Mouse (Mus musculus) CH12.LX (cell line): Measurements from ENCODE around the gene Lrrc1. TPM values are rescaled to one million over a fixed set of nuclear protein-coding genes. Genes with fewer than 3 reads are reported as not detected.

Experiments
- DNase-seq: peaks from one replicate; pipeline ENCODE4 v3.0.0-alpha.2; 2013; ENCODE audit errors: extremely low read depth
- H3K27ac ChIP-seq: 2 replicates; pipeline ENCODE4 v1.5.1; 2012; ENCODE audit warnings: low read depth, mild to moderate bottlenecking, control low read depth, moderate library complexity; ENCODE audit not compliant: insufficient read depth
- H3K27me3 ChIP-seq: replicated peaks from 2 replicates; pipeline ENCODE3; 2012; ENCODE audit warnings: inconsistent platforms
- H3K36me3 ChIP-seq, 2 experiments: replicated peaks in 1 of 2; 2 replicates each; pipeline versions ENCODE3 to v1.6.1; 2012; ENCODE audit warnings: inconsistent platforms in 1 of 2, low read length in 1 of 2, mild to moderate bottlenecking in 1 of 2, mixed read lengths in 1 of 2, moderate library complexity in 1 of 2; ENCODE audit not compliant: control insufficient read depth in 1 of 2, insufficient read depth in 1 of 2
- H3K4me1 ChIP-seq, 2 experiments: 2 replicates each; pipeline ENCODE4 v1.6.1; 2012; ENCODE audit warnings: inconsistent platforms in 1 of 2, moderate library complexity in 1 of 2; ENCODE audit not compliant: insufficient read depth in 2 of 2, control insufficient read depth in 1 of 2
- H3K4me2 ChIP-seq: 2 replicates; pipeline ENCODE4 v1.6.1; 2012; ENCODE audit warnings: low read depth, mild to moderate bottlenecking, control low read depth; ENCODE audit not compliant: poor library complexity, insufficient read depth, severe bottlenecking
- H3K4me3 ChIP-seq, 3 experiments: fragments of 150-350 bp in 1 of 3; sonication (generic) in 1 of 3; replicated peaks in 1 of 3; 2 replicates each; pipeline versions ENCODE3 to v1.5.1; 2011 to 2012; ENCODE audit warnings: low read depth in 2 of 3, low read length in 2 of 3, mild to moderate bottlenecking in 2 of 3, moderate library complexity in 2 of 3, control low read depth in 1 of 3, improper control_type of control experiment in 1 of 3, inconsistent platforms in 1 of 3, mixed read lengths in 1 of 3; ENCODE audit not compliant: poor library complexity in 1 of 3
- H3K79me2 ChIP-seq: replicated peaks from 2 replicates; pipeline ENCODE4 v1.6.1; 2012; ENCODE audit warnings: mild to moderate bottlenecking, moderate library complexity; ENCODE audit not compliant: control insufficient read depth, poor library complexity, insufficient read depth, severe bottlenecking; ENCODE audit errors: extremely low read depth
- H3K9ac ChIP-seq: 2 replicates; pipeline ENCODE4 v1.6.1; 2012; ENCODE audit warnings: low read depth, mild to moderate bottlenecking, control low read depth, moderate library complexity; ENCODE audit not compliant: insufficient read depth
- H3K9me3 ChIP-seq: replicated peaks from 2 replicates; pipeline ENCODE3; 2012; ENCODE audit warnings: low read length, inconsistent platforms, mixed read lengths
- BHLHE40 ChIP-seq: IDR thresholded peaks from 2 replicates; pipeline ENCODE4 v1.6.1; 2011; ENCODE audit warnings: mild to moderate bottlenecking, low read depth, low read length, improper control_type of control experiment
- CHD2 ChIP-seq: IDR thresholded peaks from 2 replicates; pipeline ENCODE4 v1.6.1; 2011; ENCODE audit warnings: low read length, improper control_type of control experiment
- EP300 ChIP-seq: IDR thresholded peaks from 2 replicates; pipeline ENCODE4 v1.6.1; 2011; ENCODE audit warnings: low read length, improper control_type of control experiment
- ETS1 ChIP-seq: conservative IDR thresholded peaks from 2 replicates; pipeline ENCODE4 v1.6.1; 2012; ENCODE audit warnings: low read depth, mild to moderate bottlenecking, inconsistent platforms, low read length, improper control_type of control experiment, moderate library complexity
- GABPA ChIP-seq: IDR thresholded peaks from 2 replicates; pipeline ENCODE4 v1.6.1; 2012; ENCODE audit warnings: low read depth, low read length, improper control_type of control experiment, inconsistent platforms; ENCODE audit not compliant: insufficient replicate concordance
- JUND ChIP-seq: conservative IDR thresholded peaks from 2 replicates; pipeline ENCODE4 v1.6.1; 2011; ENCODE audit warnings: low read depth, low read length, improper control_type of control experiment
- MAFK ChIP-seq: IDR thresholded peaks from 2 replicates; pipeline ENCODE4 v1.6.1; 2011; ENCODE audit warnings: low read length, improper control_type of control experiment; ENCODE audit not compliant: insufficient replicate concordance
- MAZ ChIP-seq: IDR thresholded peaks from 2 replicates; pipeline ENCODE4 v1.6.1; 2012; ENCODE audit warnings: low read depth, mild to moderate bottlenecking, inconsistent platforms, low read length, improper control_type of control experiment, moderate library complexity
- MEF2A ChIP-seq: IDR thresholded peaks from 2 replicates; pipeline ENCODE4 v1.6.1; 2014; ENCODE audit warnings: low read depth, mild to moderate bottlenecking, inconsistent platforms, low read length, improper control_type of control experiment, borderline replicate concordance
- MXI1 ChIP-seq: IDR thresholded peaks from 2 replicates; pipeline ENCODE4 v1.6.1; 2011; ENCODE audit warnings: mild to moderate bottlenecking, low read depth, low read length, improper control_type of control experiment
- NRF1 ChIP-seq: IDR thresholded peaks from 2 replicates; pipeline ENCODE4 v1.6.1; 2014; ENCODE audit warnings: low read depth, mild to moderate bottlenecking, inconsistent platforms, low read length, improper control_type of control experiment, moderate library complexity
- RAD21 ChIP-seq: IDR thresholded peaks from 2 replicates; pipeline ENCODE4 v1.6.1; 2011; ENCODE audit warnings: low read depth, mild to moderate bottlenecking, low read length, improper control_type of control experiment, moderate library complexity
- TCF12 ChIP-seq: IDR thresholded peaks from 2 replicates; pipeline ENCODE4 v1.6.1; 2014; ENCODE audit warnings: low read depth, mild to moderate bottlenecking, inconsistent platforms, low read length, improper control_type of control experiment
- UBTF ChIP-seq: IDR thresholded peaks from 2 replicates; pipeline ENCODE4 v1.6.1; 2012; ENCODE audit warnings: low read depth, mild to moderate bottlenecking, inconsistent platforms, low read length, improper control_type of control experiment, moderate library complexity
- ZC3H11A ChIP-seq: IDR thresholded peaks from 2 replicates; pipeline ENCODE4 v1.6.1; 2012; ENCODE audit warnings: low read depth, mild to moderate bottlenecking, inconsistent platforms, low read length, improper control_type of control experiment
- ZKSCAN1 ChIP-seq: IDR thresholded peaks from 2 replicates; pipeline ENCODE4 v1.6.1; 2012; ENCODE audit warnings: low read depth, inconsistent platforms, low read length, improper control_type of control experiment, borderline replicate concordance
- ZMIZ1 ChIP-seq: IDR thresholded peaks from 2 replicates; pipeline ENCODE4 v1.6.1; 2012; ENCODE audit warnings: low read depth, mild to moderate bottlenecking, inconsistent platforms, low read length, improper control_type of control experiment
- dilution Hi-C: fragments of 300-500 bp; cut with MboI; formaldehyde crosslinking; loops from 2 replicates; pipeline ENCODE4 v1.14.3; 2020; ENCODE audit warnings: low sequenced_read_pairs; ENCODE audit not compliant: extremely low pct_unique_long_range_greater_than_20kb, extremely low pct_ligation_motif_present
- in situ Hi-C: fragments of 300-500 bp; cut with MboI; formaldehyde crosslinking; loops from 3 replicates; pipeline ENCODE4 v1.14.3; 2019; ENCODE audit warnings: low sequenced_read_pairs, low pct_ligation_motif_present, low pct_unique_long_range_greater_than_20kb, mixed read lengths
- polyA plus RNA-seq: library from polyadenylated mRNA; unstranded; fragments of >175 nt; gene quantifications from 2 replicates; pipeline ENCODE4 v1.2.1, GENCODE M21; 2012; ENCODE audit warnings: low read depth; ENCODE audit not compliant: insufficient read length
- total RNA-seq, 2 experiments: library from RNA; depleted of rRNA; stranded (reverse); fragments of 300-350 nt in 1 of 2; fragments of >200 nt in 1 of 2; gene quantifications; 2 replicates each; pipeline ENCODE4 v1.2.3; 2012 to 2014

Gene Lrrc1
- total and polyA plus RNA-seq, 3 experiments, result 15.4 to 15.8 (median 15.8) TPM

- dilution Hi-C loops (no loop called here), in situ Hi-C loops (no loop called here)
- Histone ChIP-seq H3K4me2 (no peak overlapping the region), H3K4me1 (peaks cover 0 to 8% of the 10 kb centered on the region in 2 experiments; a peak in 1 of 4 replicates), H3K27me3 (no peaks in the 10 kb centered on the region), H3K36me3 (peaks cover 0 to 25% of the 10 kb centered on the region in 2 experiments), H3K9me3 (no peaks in the 10 kb centered on the region), H3K27ac (no peak overlapping the region), H3K4me3 (no peak overlapping the region), H3K79me2 (no peaks in the 10 kb centered on the region), H3K9ac (no peak overlapping the region)
- DNase-seq, result no peak
- TF ChIP-seq ETS1 (no peak), EP300 (no peak), JUND (no peak), ZKSCAN1 (no peak), UBTF (no peak), MXI1 (no peak), MAFK (no peak), MEF2A (no peak), ZMIZ1 (no peak)
Observed at GRCm38 (mm10) chr9:77484751-77485150, 59.9 kb downstream of the Lrrc1 start.

- no peak for TF ChIP-seq EP300
- no peak for TF ChIP-seq ZC3H11A
- no peak for TF ChIP-seq CHD2
- no peak for TF ChIP-seq BHLHE40
- TF ChIP-seq RAD21, result no peak
- Histone ChIP-seq H3K9ac (no peak overlapping the region), H3K27me3 (no peaks in the 10 kb centered on the region), H3K36me3 (peaks cover 0 to 26% of the 10 kb centered on the region in 2 experiments), H3K9me3 (no peaks in the 10 kb centered on the region), H3K79me2 (no peaks in the 10 kb centered on the region; the same call in 1 of the 2 replicates), H3K27ac (no peak overlapping the region), H3K4me3 (no peak overlapping the region), H3K4me1 (peaks cover 0 to 8% of the 10 kb centered on the region in 2 experiments; a peak in 1 of 4 replicates), H3K4me2 (no peak overlapping the region)
- in situ Hi-C loops, result no loop called here
- dilution Hi-C loops, result no loop called here
- DNase-seq, result no peak
Observed at GRCm38 (mm10) chr9:77483559-77483958, 61.1 kb downstream of the Lrrc1 start.

GRCm38 (mm10) chr9:77482281-77482680 is 62.4 kb downstream of the Lrrc1 start:
- Histone ChIP-seq H3K9me3 (no peaks in the 10 kb centered on the region), H3K27ac (no peak overlapping the region), H3K79me2 (no peaks in the 10 kb centered on the region; the same call in 1 of the 2 replicates), H3K36me3 (peaks cover 0 to 22% of the 10 kb centered on the region in 2 experiments), H3K4me2 (no peak overlapping the region), H3K4me3 (no peak overlapping the region), H3K27me3 (no peaks in the 10 kb centered on the region), H3K4me1 (peaks cover 0 to 8% of the 10 kb centered on the region in 2 experiments; a peak in 1 of 4 replicates), H3K9ac (no peak overlapping the region)
- TF ChIP-seq NRF1 (no peak), MAZ (no peak), GABPA (no peak), TCF12 (no peak)
- in situ Hi-C loops (no loop called here), dilution Hi-C loops (no loop called here)
- no peak for DNase-seq
